Mouse (Mus musculus) kidney, embryonic 16.5 days (tissue): ENCODE measurements around the gene Hsd17b13. TPM values are rescaled to one million over a fixed set of nuclear protein-coding genes. Genes with fewer than 3 reads are reported as not detected.

Experiments
- ATAC-seq: fragments of 200-750 bp; cut with Nextera tagmentation; 2 replicates; pipeline ENCODE4 v1.8.0; 2017; ENCODE audit warnings: moderate TSS enrichment; ENCODE audit not compliant: low FRiP score, low TSS enrichment
- H3K27ac ChIP-seq: fragments of 300-500 bp; sonication (generic); 2 replicates; pipeline ENCODE4 v1.5.1; 2014; ENCODE audit warnings: low read length
- H3K27me3 ChIP-seq: fragments of 300-500 bp; sonication (generic); 2 replicates; pipeline ENCODE4 v1.6.1; 2014; ENCODE audit warnings: low read length, control low read depth, mixed read lengths; ENCODE audit not compliant: insufficient read depth
- H3K36me3 ChIP-seq: fragments of 300-500 bp; sonication (generic); 2 replicates; pipeline ENCODE4 v1.6.1; 2014; ENCODE audit warnings: low read length, control low read depth, mixed read lengths; ENCODE audit not compliant: insufficient read depth
- H3K4me1 ChIP-seq: fragments of 300-500 bp; sonication (generic); 2 replicates; pipeline ENCODE4 v1.6.1; 2014; ENCODE audit warnings: low read length, control low read depth, mixed read lengths; ENCODE audit not compliant: insufficient read depth
- H3K4me2 ChIP-seq: fragments of 300-500 bp; sonication (generic); replicated peaks from 2 replicates; pipeline ENCODE4 v1.6.1; 2014; ENCODE audit warnings: low read depth, low read length
- H3K4me3 ChIP-seq: fragments of 300-500 bp; sonication (generic); 2 replicates; pipeline ENCODE4 v1.5.1; 2014; ENCODE audit warnings: mild to moderate bottlenecking, low read length
- H3K9ac ChIP-seq: fragments of 300-500 bp; sonication (generic); replicated peaks from 2 replicates; pipeline ENCODE4 v1.6.1; 2014; ENCODE audit warnings: low read length
- H3K9me3 ChIP-seq: fragments of 300-500 bp; sonication (generic); 2 replicates; pipeline ENCODE4 v1.6.1; 2016; ENCODE audit warnings: low read length, control low read depth
- WGBS: fragments of 180-500 bp; shearing (Covaris S2); extraction: QIAGEN DNeasy Blood & Tissue Kit; methylation state at CpG from one replicate; pipeline ENCODE4 v1.1.7; 2014; 5-methylcytosine and 5-hydroxymethylcytosine counted together
- polyA plus RNA-seq: library from polyadenylated mRNA; unstranded; fragments of >200 nt; fragmentation: Nextera tagmentation; extraction: Ambion mirVana; gene quantifications from 2 replicates; pipeline ENCODE4 v1.2.1, GENCODE M21; 2015

Hsd17b13 gene
- polyA plus RNA-seq, 1 experiment from 2014 or later: 0.20 TPM

- no peak for ATAC-seq
- 79% methylated on average over 6 of the region's 6 CpGs for WGBS
- Histone ChIP-seq H3K27ac (no peak overlapping the region), H3K9ac (no peak overlapping the region), H3K36me3 (no peaks in the 10 kb centered on the region), H3K9me3 (no peaks in the 10 kb centered on the region), H3K4me3 (no peak overlapping the region), H3K4me2 (no peak overlapping the region), H3K4me1 (peaks cover 7% of the 10 kb centered on the region; the same call in 1 of the 2 replicates), H3K27me3 (no peaks in the 10 kb centered on the region)
Observed at GRCm38 (mm10) chr5:103906173-103906572, 71.0 kb downstream of the Hsd17b13 start.

Other genes starting within 250 kb of the Hsd17b13 start
- gene Klhl8, start 66.2 kb downstream of the Hsd17b13 start, polyA plus RNA-seq: 13.2 and 13.8 TPM in 2 replicates
- gene Hsd17b11, start 44.5 kb upstream of the Hsd17b13 start, polyA plus RNA-seq: 6.2 and 7.9 TPM in 2 replicates
- 62.2 and 62.3 TPM in 2 replicates for gene Nudt9, start 68.9 kb upstream of the Hsd17b13 start, polyA plus RNA-seq
- gene Gm17660, start 100.2 kb upstream of the Hsd17b13 start, polyA plus RNA-seq: not detected in 2 replicates
- gene Sparcl1, start 136.3 kb upstream of the Hsd17b13 start, polyA plus RNA-seq: 56.7 and 79.2 TPM in 2 replicates
- gene Dspp, start 193.3 kb upstream of the Hsd17b13 start, polyA plus RNA-seq: not detected in 2 replicates
- 0.10 and 0.20 TPM in 2 replicates for gene Dmp1, start 225.2 kb upstream of the Hsd17b13 start, polyA plus RNA-seq